Mouse (Mus musculus) cerebellum, adult (tissue): ENCODE results near the gene Bcor.
A peak's percentile ranks its signal among the peaks of the same experiment; 100 is the strongest.

Experiments
- ATAC-seq: cut with Nextera tagmentation; 2 replicates; pipeline ENCODE4 v1.9.2; 2017; ENCODE audit warnings: mild to moderate bottlenecking, moderate library complexity, mixed read lengths; ENCODE audit not compliant: insufficient number of reproducible peaks, low FRiP score, low TSS enrichment

The Bcor gene

GRCm38 (mm10) chrX:12089027-12089340, 71.2 kb downstream of the Bcor start:
- ATAC-seq: no peak

GRCm38 (mm10) chrX:12088301-12089026, 71.7 kb downstream of the Bcor start:
- no peak for ATAC-seq

DNA sequence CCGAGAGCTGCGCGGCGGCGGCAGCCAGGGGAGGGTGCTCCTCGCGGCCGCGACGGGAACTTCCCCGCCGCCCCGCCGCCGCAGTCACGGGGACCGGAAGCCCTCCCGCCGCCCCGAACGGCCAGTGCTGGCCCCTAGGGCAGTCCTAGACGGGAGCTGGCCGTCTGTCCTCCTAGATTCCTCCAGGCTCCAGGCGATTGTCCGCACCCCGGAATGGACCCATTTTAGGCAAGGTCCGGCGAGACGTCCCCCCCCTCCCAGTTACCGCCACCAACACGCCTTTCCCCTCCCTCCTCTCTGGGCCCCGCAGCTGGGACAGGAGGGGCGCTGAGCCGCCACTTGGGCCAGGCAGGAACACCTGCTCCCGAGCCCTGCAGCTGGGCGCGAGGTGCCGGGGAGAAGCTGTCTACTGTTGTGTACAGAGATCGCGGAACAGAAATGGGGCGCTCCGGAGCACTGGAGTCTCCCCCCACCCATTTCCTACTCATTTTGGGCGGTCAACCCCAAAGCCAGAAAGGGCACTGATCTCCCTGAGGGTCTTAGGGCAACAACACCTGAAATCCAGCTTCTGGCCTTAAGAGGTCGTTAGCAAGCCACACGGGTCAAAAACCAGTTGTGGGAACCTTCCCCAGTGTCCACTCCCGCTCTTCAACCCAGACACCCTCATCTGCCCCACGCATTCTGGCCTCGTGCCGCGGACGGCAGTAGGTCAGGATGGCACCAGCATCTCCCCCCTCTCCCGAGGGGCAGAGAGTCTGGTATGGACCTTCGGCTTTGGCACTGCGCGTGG, 72.4 kb downstream of the Bcor start:
- ATAC-seq: no peak

DNA sequence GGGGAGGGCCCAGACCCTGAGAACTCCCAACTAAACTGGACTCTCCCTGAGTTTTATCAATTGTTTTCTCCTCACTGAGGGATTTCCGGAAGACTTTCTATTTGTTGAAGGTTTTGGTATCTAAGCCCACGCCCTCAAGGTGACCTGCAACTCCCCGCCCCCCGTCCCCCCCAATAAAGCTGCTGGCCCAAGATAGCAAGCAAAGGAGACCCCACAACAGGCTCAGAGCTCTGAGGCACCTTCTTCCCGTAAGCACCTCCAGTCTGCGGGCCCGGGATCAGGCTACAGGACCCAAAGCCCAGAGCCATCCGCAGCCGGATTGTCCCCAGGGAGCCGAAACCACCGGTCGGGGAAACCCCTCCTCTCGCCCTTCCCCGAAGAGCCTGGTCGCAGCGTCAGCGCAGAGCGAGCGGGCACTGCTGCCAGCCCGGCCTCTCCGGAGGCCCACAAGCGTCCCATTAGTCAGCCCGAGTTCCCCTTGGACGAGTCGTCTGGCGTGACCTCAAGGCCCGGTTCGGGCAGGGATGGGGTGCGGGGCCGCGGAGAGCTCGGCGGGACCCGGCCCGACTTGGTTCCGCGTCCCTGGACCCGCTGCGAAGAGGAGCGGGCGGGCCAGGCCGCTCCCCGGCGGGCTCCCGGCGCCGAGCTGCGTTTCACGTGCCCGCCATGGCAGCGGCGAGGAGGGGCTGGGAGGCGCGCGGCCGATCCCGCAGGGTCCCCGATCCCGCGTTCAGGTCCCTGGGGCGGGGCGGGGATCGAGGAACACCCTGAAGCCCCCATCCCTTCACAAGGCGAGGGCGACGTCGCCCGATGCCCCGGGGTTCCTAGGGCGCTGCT, 73.3 kb downstream of the Bcor start:
- ATAC-seq: no peak

- ATAC-seq: no peak
Observed at GRCm38 (mm10) chrX:12085949-12086348, 74.2 kb downstream of the Bcor start.

DNA sequence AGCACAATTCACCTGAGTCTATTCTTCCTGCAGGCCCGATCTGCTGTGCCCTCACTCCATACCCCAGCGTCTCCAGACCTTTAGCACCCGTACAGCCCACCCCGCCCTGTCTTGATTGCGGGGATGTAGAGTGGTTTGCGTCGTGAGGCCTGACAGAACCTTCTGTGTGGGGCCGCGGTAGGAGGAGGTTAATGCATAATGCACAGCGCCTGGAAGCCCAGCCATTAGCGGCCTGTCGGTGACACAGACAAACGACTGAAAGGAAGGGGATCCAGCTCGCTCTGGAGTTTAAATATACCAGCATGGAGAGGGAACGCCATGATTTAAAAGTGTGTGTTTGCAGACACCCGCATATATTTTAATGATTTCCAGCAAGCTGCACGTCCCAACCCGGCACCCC, 74.9 kb downstream of the Bcor start:
- ATAC-seq: no peak

- ATAC-seq: no peak
Observed at GRCm38 (mm10) chrX:12084698-12085097, 75.5 kb downstream of the Bcor start.

GRCm38 (mm10) chrX:12083631-12084030, 76.5 kb downstream of the Bcor start:
- no peak for ATAC-seq

DNA sequence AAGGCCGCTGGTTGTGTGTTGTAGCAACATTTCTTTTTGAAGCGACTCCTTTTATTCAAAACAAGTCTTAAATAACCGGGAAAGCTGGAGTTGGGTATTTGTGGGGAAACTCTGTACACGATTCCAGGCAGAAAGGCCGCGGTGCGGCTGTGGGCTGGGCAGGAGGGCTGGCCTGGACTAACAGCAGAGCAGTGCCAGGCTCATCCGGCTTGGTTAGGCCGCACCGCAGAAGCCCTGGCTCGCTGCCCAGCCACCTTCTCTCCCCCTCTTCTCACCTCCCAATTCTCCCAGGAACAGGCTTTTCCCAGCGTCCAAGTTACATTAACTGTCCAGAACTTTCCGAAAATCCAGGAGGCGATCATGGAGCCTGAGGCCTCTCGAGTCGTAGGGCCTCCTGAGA, 77.4 kb downstream of the Bcor start:
- ATAC-seq: no peak

DNA sequence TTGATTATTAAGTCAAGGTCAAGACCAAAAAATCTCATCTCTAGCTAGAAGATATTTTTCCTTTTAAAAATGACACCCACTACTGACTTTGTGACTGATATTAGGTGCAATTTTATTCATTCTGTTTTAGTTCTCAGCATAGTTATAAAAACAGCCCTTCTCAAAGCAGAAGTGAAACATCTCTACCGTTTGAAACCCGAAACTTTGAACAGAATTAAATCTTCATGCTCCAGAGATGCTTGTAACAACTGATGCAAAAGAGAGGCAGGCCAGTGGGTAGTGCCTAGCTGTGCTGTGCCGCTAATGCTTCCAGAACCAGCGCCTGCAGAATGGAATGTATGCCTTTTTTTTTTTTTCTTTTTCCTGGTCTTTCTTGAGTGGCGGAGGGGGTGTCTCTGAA, 78.0 kb downstream of the Bcor start:
- no peak for ATAC-seq

- no peak for ATAC-seq
Observed at GRCm38 (mm10) chrX:12081741-12082155, 78.4 kb downstream of the Bcor start.

DNA sequence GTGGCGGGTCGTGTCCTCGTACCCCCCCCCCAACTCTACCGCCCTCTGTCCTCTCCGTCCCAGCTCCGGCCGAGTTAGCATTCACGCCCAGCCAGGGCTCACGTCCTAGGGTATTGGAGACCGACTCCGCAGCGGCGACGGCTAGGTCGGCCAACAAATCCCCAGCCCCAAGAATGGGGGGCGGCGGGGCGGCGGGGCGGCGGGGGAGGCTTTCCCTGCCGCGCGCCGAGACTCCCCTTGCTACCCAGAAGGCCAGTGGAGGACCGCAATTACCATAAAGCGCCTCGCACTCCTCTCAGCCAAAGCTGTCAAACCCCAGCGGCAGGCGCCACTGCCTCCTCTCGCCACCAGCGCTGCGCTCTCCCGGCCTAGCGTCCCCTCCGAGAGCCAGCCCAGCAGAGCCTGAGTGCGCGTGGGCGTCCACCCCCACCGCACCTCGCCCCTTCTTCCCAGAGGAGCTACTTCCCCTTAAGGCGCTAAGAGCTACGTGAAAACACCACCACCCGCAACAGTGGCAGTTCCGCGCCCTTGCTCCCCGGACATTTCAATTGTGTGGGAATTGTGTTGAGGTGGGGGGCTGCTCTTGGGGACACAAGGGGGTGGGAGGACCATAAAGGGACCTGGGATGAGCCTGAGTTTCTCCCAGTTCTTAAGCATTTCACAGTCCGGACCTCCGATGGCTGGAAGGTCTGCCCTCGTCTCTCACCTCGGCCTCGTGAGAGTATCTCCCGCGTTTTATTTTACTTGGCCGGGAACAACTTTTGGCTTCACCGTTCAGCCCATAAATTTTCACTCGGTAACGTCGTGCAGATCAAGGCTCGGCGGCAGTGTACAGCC, 79.0 kb downstream of the Bcor start:
- no peak for ATAC-seq

- 0 out of 2 replicates have a peak, but pooled peaks have one; percentile 21 for ATAC-seq
Observed at GRCm38 (mm10) chrX:12080095-12080903, 79.9 kb downstream of the Bcor start.

GRCm38 (mm10) chrX:12079309-12080094, 80.7 kb downstream of the Bcor start:
- no peak for ATAC-seq

DNA sequence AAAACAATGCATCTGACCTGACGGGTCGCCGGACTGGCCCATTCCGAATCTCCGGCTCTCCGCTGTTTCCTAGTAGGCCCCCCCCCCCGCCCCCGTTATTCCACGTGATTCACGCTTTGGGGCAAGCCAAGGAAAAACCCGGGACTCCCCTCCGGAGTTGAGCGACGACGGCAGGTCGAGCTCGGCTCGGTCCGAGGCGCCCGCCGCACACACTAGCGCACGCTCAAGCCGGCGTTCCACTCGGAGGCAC, 81.2 kb downstream of the Bcor start:
- no peak for ATAC-seq

- ATAC-seq: no peak
Observed at GRCm38 (mm10) chrX:12078195-12079058, 81.7 kb downstream of the Bcor start.

DNA sequence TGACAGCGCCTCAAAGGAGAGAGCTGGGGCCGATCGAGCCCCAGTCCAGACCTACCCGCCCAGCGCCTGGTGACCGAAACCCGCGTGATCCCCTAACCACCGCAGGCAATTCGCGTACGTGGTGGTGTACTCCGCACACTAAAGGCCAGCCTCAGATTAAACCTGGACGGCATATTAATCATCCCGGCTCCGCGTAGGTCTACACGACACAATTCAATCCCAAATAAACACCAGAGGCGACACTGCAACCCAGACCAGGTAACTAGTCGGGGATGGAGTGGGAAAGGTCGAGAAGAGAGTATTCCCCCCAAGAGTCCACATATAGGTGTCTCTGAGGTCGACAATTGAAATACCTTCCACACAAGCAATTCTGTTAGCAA, 82.6 kb downstream of the Bcor start:
- no peak; the same call in 1 of the 2 replicates for ATAC-seq
